Mouse (Mus musculus) MEL (cell line): ENCODE measurements around the gene Flt3l. TPM values are rescaled to one million over a fixed set of nuclear protein-coding genes. Genes with fewer than 3 reads are reported as not detected.

Experiments
- DNase-seq: peaks from one replicate; pipeline ENCODE4 v3.0.0; 2011; ENCODE audit warnings: low read depth, low spot score
- H3K27ac ChIP-seq: 2 replicates; pipeline ENCODE4 v1.5.1; 2012; ENCODE audit warnings: low read depth, mild to moderate bottlenecking, control low read depth, low read length, moderate library complexity; ENCODE audit not compliant: control insufficient read depth
- H3K27me3 ChIP-seq, 2 experiments: fragments of 150-350 bp in 1 of 2; sonication (generic) in 1 of 2; 2 replicates each; pipeline ENCODE4 v1.6.1; 2012; ENCODE audit warnings: low read length in 2 of 2, mild to moderate bottlenecking in 2 of 2, improper control_type of control experiment in 1 of 2, moderate library complexity in 1 of 2; ENCODE audit not compliant: insufficient read depth in 2 of 2, control insufficient read depth in 1 of 2
- H3K36me3 ChIP-seq, 2 experiments: 2 replicates each; pipeline ENCODE4 v1.6.1; 2012 to 2014; ENCODE audit warnings: low read length in 2 of 2, improper control_type of control experiment in 1 of 2, inconsistent platforms in 1 of 2, mild to moderate bottlenecking in 1 of 2; ENCODE audit not compliant: insufficient read depth in 2 of 2, control insufficient read depth in 1 of 2
- H3K4me1 ChIP-seq, 2 experiments: fragments of 150-350 bp in 1 of 2; sonication (generic) in 1 of 2; 2 replicates each; pipeline ENCODE4 v1.6.1; 2012; ENCODE audit warnings: low read length in 2 of 2, improper control_type of control experiment in 1 of 2, mild to moderate bottlenecking in 1 of 2; ENCODE audit not compliant: insufficient read depth in 2 of 2, control insufficient read depth in 1 of 2
- H3K4me3 ChIP-seq, 2 experiments: fragments of 150-350 bp in 1 of 2; sonication (generic) in 1 of 2; 2 replicates each; pipeline ENCODE4 v1.5.1; 2012; ENCODE audit warnings: low read depth in 2 of 2, low read length in 2 of 2, mild to moderate bottlenecking in 2 of 2, moderate library complexity in 2 of 2, control low read depth in 1 of 2, improper control_type of control experiment in 1 of 2; ENCODE audit not compliant: control insufficient read depth in 1 of 2, insufficient read depth in 1 of 2
- H3K79me2 ChIP-seq: 2 replicates; pipeline ENCODE4 v1.6.1; 2012; ENCODE audit warnings: mild to moderate bottlenecking, low read length, moderate library complexity; ENCODE audit not compliant: control insufficient read depth, poor library complexity, insufficient read depth
- H3K9ac ChIP-seq: 2 replicates; pipeline ENCODE4 v1.6.1; 2012; ENCODE audit warnings: low read depth, mild to moderate bottlenecking, control low read depth, low read length, moderate library complexity; ENCODE audit not compliant: control insufficient read depth, poor library complexity, severe bottlenecking
- H3K9me3 ChIP-seq: fragments of 150-350 bp; sonication (generic); replicated peaks from 2 replicates; pipeline ENCODE4 v1.6.1; 2012; ENCODE audit warnings: mild to moderate bottlenecking, low read length, improper control_type of control experiment, moderate library complexity; ENCODE audit not compliant: insufficient read depth
- BHLHE40 ChIP-seq: IDR thresholded peaks from 2 replicates; pipeline ENCODE4 v1.6.1; 2012; ENCODE audit warnings: low read depth, mild to moderate bottlenecking, inconsistent platforms, low read length, improper control_type of control experiment, borderline replicate concordance
- CHD2 ChIP-seq: IDR thresholded peaks from 2 replicates; pipeline ENCODE4 v1.6.1; 2011; ENCODE audit warnings: low read length, improper control_type of control experiment
- ELF1 ChIP-seq: IDR thresholded peaks from 2 replicates; pipeline ENCODE4 v1.6.1; 2014; ENCODE audit warnings: low read depth, mild to moderate bottlenecking, inconsistent platforms, low read length, improper control_type of control experiment, moderate library complexity
- ETS1 ChIP-seq: IDR thresholded peaks from 2 replicates; pipeline ENCODE4 v1.6.1; 2012; ENCODE audit warnings: low read depth, mild to moderate bottlenecking, inconsistent platforms, low read length, improper control_type of control experiment, moderate library complexity
- GATA1 ChIP-seq: IDR thresholded peaks from 2 replicates; pipeline ENCODE4 v1.6.1; 2011; ENCODE audit warnings: low read depth, low read length, improper control_type of control experiment
- MEF2A ChIP-seq: IDR thresholded peaks from 2 replicates; pipeline ENCODE4 v1.6.1; 2014; ENCODE audit warnings: low read depth, mild to moderate bottlenecking, inconsistent platforms, low read length, improper control_type of control experiment; ENCODE audit not compliant: poor library complexity, insufficient replicate concordance, severe bottlenecking; ENCODE audit errors: extremely low read depth
- MXI1 ChIP-seq: IDR thresholded peaks from 2 replicates; pipeline ENCODE4 v1.6.1; 2011; ENCODE audit warnings: mild to moderate bottlenecking, low read depth, low read length, improper control_type of control experiment
- MYB ChIP-seq: IDR thresholded peaks from 2 replicates; pipeline ENCODE4 v1.6.1; 2011; ENCODE audit warnings: mild to moderate bottlenecking, low read depth, low read length, improper control_type of control experiment
- MYC ChIP-seq: IDR thresholded peaks from 2 replicates; pipeline ENCODE4 v1.6.1; 2011; ENCODE audit warnings: low read depth, mild to moderate bottlenecking, low read length, improper control_type of control experiment, moderate library complexity
- NELFE ChIP-seq: IDR thresholded peaks from 2 replicates; pipeline ENCODE4 v1.6.1; 2011; ENCODE audit warnings: low read depth, low read length, improper control_type of control experiment
- NRF1 ChIP-seq: IDR thresholded peaks from 2 replicates; pipeline ENCODE4 v1.6.1; 2014; ENCODE audit warnings: low read depth, mild to moderate bottlenecking, inconsistent platforms, low read length, improper control_type of control experiment, moderate library complexity; ENCODE audit not compliant: poor library complexity, insufficient read depth, severe bottlenecking
- POLR2A ChIP-seq, 2 experiments: IDR thresholded peaks; 2 replicates each; pipeline ENCODE4 v1.6.1; 2011 to 2012; ENCODE audit warnings: low read length in 2 of 2, mild to moderate bottlenecking in 2 of 2, control low read depth in 1 of 2, improper control_type of control experiment in 1 of 2, low read depth in 1 of 2, moderate library complexity in 1 of 2; ENCODE audit not compliant: control insufficient read depth in 1 of 2, insufficient read depth in 1 of 2, poor library complexity in 1 of 2
- POLR2AphosphoS5 ChIP-seq: IDR thresholded peaks from 2 replicates; pipeline ENCODE4 v1.6.1; 2012; ENCODE audit warnings: low read depth, borderline replicate concordance, mild to moderate bottlenecking, inconsistent platforms, low read length, moderate library complexity, mixed read lengths
- USF1 ChIP-seq: IDR thresholded peaks from 2 replicates; pipeline ENCODE4 v1.6.1; 2014; ENCODE audit warnings: low read depth, mild to moderate bottlenecking, inconsistent platforms, low read length, improper control_type of control experiment, moderate library complexity
- ZC3H11A ChIP-seq: IDR thresholded peaks from 2 replicates; pipeline ENCODE4 v1.6.1; 2012; ENCODE audit warnings: low read depth, mild to moderate bottlenecking, inconsistent platforms, low read length, improper control_type of control experiment
- polyA plus RNA-seq, 2 experiments: library from polyadenylated mRNA; stranded (reverse) in 1 of 2; unstranded in 1 of 2; fragments of >175 nt in 1 of 2; fragments of >200 nt in 1 of 2; gene quantifications; 2 replicates each; pipeline versions ENCODE4 v1.2.1 to v1.2.4; 2012; ENCODE audit warnings: low replicate concordance in 2 of 2, low read depth in 1 of 2; ENCODE audit not compliant: insufficient read length in 2 of 2, insufficient read depth in 1 of 2, missing spikeins in 1 of 2
- total RNA-seq: library from RNA; depleted of rRNA; stranded (reverse); fragments of 300-350 nt; gene quantifications from 2 replicates; pipeline ENCODE4 v1.2.3, GENCODE M21; 2012

The Flt3l gene
- total and polyA plus RNA-seq, 3 experiments: 13.0 to 35.4 TPM; not detected in 1

GRCm38 (mm10) chr7:45103652-45104180, 32.5 kb downstream of the Flt3l start, which contains the start of gene Fcgrt:
Fcgrt (minus strand) TSS chr7:45103851.
- peak; percentile 67 for DNase-seq
- H3K9ac ChIP-seq: no peak within 1 kb of the TSS

DNA sequence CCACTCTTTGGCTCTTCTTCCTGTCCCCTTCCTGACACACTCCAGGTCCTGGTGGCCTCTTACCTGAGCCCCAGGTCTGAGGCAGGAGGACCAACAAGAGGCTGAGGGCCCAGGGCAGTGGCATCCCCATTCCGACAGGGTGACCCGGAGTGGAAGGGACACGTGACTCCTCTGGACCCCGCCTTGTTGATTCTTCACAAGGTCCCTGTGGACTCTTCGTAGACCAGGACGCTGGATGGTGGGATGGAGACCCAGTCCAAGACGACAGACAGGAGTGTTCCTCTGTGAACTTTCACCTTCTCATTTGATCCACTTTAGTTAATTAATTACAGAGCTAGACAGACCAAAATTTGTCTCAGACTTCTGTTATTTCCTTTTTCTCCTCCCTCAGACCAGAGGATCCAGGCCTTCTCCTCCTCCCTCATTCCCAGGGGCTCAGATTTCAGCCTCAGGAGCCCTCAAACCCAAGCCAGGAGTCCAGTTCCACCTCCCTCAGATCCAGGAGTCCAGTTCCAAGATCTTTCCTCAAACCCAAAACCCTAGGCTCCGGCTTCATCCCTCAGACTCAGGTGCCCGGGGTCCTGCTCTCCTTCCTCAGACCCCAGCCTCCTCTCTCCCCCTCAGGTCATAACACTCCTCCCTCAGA, 33.2 kb downstream of the Flt3l start:
- Histone ChIP-seq H3K27ac (no peak overlapping the region), H3K4me3 (no peak overlapping the region), H3K36me3 (no peaks in the 10 kb centered on the region), H3K9ac (no peak overlapping the region), H3K4me1 (peaks cover 2 to 11% of the 10 kb centered on the region in 2 experiments; a peak in 3 of 4 replicates), H3K9me3 (no peaks in the 10 kb centered on the region), H3K27me3 (no peaks in the 10 kb centered on the region), H3K79me2 (no peaks in the 10 kb centered on the region)
- TF ChIP-seq ETS1 (no peak), USF1 (0 out of 2 replicates have a peak, but pooled peaks have one; percentile 21)
- no peak for DNase-seq

More at GRCm38 (mm10) chr7:45103652-45104180, 32.5 kb downstream of the Flt3l start, which contains the start of gene Fcgrt:
- peaks cover 0 to 8% of the 10 kb centered on the region in 2 experiments; a peak in 2 of 4 replicates for H3K4me1 ChIP-seq
- no peak within 1 kb of the TSS for H3K27ac ChIP-seq
- H3K27me3 ChIP-seq: no peaks in the 10 kb centered on the region
- H3K9me3 ChIP-seq: no peaks in the 10 kb centered on the region
- no peak for TF ChIP-seq MYC
- no peak for TF ChIP-seq ETS1
- TF ChIP-seq MXI1: no peak
- no peak for TF ChIP-seq MYB
- TF ChIP-seq NELFE: no peak
- no peak for TF ChIP-seq MEF2A
- no peak for TF ChIP-seq BHLHE40
- no peak for TF ChIP-seq POLR2A (IDR thresholded peaks at IDR 0.05; ENCODE audit: control insufficient read depth in 1 of 2, insufficient read depth in 1 of 2, low read depth in 1 of 2, low read length in 2 of 2, poor library complexity in 1 of 2)
- no peak for TF ChIP-seq POLR2AphosphoS5
- no peak for TF ChIP-seq ELF1
- TF ChIP-seq CHD2: no peak
- TF ChIP-seq GATA1: no peak
- TF ChIP-seq ZC3H11A: no peak
- no peak for TF ChIP-seq NRF1
- H3K4me3 ChIP-seq: no peak within 1 kb of the TSS
- H3K36me3 ChIP-seq: no peaks in the 10 kb centered on the region
- no peaks in the 10 kb centered on the region for H3K79me2 ChIP-seq
